Mouse (Mus musculus) heart, postnatal 10 days (tissue): ENCODE data around the gene Kmt2b. TPM values are rescaled to one million over a fixed set of nuclear protein-coding genes. Genes with fewer than 3 reads are reported as not detected.

Experiments
- DNase-seq, 2 experiments: peaks; one replicate each; pipeline ENCODE4 v3.0.0; 2021
- intact Hi-C: fragments of 180-260 bp; cut with DNase I; formaldehyde crosslinking; loops from one replicate; pipeline ENCODE4 v1.15.1; 2025
- total RNA-seq, 2 experiments: library from RNA; stranded (reverse); gene quantifications; 2 replicates each; pipeline ENCODE4 v1.2.3; 2021

Gene Kmt2b
- total RNA-seq, 2 experiments from 2014 or later, result 25.8 to 30.2 TPM

DNA sequence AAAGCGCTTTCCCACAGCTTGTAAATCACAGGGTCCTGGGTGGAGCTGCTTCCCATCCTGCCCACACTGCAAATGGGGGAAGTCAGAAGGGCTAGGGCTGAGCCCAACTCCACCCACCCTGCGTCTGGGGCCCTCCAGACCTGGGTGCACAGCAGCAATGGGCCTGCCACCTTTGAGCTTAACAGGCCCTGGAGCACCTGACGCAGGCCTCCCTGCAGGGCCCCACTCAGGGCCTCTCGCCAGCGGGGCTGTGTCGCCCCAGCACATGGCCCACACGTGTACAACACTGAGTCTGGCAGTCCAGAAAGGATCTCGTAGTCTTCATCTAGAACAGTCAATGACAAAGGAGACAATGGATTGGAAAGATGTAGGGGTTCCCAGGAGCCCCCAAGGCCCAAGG lies 8.6 kb downstream of the Kmt2b start:
- DNase-seq, result no peak
- intact Hi-C loops, result no loop called here

DNA sequence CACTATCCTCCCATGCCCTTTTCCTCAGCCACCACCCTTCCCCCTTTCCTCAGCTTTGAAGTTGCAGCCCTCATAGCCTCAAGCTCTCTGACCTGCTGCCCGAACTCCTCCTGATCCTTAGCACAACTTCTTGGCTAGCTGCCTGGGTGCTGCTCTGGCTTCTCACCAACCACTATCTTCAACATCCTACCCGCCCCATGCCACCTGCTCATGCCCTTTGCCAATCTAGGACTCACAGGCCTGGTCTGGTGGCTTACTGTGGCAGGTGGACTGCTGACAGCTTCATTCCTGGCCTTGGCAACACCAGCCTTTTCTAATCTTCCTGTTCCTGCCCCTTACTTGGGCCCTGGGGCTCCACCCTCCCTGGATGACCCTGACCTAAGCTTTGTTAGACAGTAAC lies 15.6 kb downstream of the Kmt2b start:
- intact Hi-C loops, result no loop called here
- DNase-seq, result peak; percentile 84 to 87

DNA sequence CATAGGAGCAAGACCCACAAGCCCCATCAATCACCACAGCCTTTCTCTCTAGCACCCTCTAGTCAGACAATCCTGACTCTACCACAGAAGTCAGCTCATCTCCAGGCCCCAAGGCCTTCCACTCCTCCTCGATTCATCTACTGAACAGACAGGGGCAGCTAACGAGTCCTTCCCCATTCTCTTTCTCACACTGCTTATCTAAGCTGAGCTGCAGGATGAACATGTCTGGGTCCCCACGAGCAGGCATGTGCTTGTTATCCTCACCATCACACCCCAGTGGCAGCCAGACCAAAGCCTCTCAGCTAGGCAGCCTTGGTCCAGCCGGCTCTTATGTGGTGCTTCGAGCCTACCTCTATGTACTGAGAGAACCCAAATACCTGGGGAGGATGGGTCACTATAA lies 16.1 kb downstream of the Kmt2b start:
- intact Hi-C loops, result no loop called here
- DNase-seq, result no peak

DNA sequence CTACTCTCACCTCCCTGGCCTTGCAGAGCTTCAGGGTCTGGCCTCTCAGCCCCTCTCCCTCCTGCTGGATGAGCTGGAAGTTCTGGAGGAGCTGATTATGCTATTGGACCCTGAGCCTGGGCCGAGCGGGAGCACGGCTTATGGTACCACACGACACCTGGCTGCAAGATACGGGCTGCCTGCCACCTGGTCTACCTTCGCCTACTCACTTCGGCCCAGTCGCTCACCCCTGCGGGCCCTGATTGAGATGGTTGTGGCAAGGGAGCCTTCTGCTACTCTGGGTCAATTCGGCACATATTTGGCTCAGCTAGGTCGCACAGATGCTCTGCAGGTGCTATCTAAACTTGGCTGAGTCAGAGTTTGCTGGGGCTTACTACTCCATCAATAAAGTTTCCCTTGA lies 21.0 kb downstream of the Kmt2b start:
- DNase-seq, result no peak
- intact Hi-C loops, result no loop called here

DNA sequence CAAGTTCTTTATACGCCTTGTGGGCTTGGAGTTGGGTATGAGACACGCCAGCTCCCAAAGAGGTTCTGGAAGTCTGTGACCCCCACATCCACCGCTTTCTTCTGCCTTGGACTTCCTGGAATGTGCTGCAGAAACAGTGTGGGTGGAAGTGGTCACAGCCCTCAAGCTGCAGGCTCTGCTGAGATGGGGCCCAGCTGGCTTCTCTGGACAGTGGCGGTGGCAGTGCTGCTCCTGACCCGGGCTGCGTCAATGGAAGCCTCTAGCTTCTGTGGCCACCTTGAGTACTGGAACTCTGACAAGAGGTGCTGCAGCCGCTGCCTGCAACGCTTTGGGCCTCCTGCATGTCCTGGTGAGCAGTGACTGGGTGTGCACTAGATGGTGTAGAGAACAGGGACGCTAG lies 22.5 kb downstream of the Kmt2b start:
- intact Hi-C loops, result no loop called here
- DNase-seq, result no peak

DNA sequence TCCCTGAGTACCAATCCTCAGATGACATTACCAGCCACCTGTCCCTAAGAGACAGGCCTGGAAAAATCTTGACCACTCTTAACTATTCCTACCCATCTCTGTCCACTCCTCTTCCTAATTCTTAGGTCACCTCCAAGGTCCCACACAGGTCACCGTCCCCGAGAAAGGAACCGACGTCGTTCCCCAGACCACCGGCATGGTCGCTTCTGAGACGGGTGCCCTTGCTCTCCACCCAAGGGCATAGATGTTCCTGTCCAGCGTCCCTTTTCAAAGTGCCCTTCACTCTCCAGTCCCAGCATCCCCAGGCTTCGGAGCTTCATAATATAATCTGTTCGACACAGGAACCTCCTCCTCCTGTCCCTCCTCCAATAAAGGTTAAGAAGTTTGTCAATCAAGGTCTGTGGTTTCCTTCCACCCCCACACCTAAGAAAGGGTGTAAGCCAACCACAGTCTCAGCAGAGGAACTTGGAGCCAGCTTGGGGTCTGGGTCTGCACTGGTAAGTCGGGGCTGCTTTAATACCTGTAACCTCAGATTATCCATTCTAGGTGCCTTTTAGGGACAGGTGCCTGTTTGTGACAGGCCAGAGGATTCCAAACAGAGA lies 23.5 kb downstream of the Kmt2b start, which contains the start of gene Igflr1:
TSS of gene Igflr1 (plus strand) at position 458 of the 602 bp plus-strand sequence.
- DNase-seq, result no peak
- intact Hi-C loops, result loop anchor here (1.0 kb wide), 1 partner anchor 22 kb away; no protein-coding TSS in a partner anchor

DNA sequence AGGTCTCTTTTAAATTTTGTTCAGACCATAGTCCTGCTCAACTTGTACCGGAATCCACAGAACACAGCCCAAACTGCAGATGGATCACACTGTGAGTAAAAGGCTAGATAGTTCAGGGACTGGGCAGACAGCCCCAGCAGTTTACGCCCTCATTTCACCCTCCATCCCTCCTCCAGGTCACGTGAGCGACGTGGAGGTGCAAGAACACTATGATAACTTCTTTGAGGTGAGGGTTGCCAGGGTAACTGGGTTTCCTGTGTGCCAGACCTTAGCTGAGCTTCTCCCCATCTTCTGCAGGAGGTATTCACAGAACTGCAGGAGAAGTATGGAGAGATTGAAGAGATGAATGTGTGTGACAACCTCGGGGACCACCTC lies 24.6 kb downstream of the Kmt2b start:
- intact Hi-C loops, result no loop called here
- DNase-seq, result no peak

DNA sequence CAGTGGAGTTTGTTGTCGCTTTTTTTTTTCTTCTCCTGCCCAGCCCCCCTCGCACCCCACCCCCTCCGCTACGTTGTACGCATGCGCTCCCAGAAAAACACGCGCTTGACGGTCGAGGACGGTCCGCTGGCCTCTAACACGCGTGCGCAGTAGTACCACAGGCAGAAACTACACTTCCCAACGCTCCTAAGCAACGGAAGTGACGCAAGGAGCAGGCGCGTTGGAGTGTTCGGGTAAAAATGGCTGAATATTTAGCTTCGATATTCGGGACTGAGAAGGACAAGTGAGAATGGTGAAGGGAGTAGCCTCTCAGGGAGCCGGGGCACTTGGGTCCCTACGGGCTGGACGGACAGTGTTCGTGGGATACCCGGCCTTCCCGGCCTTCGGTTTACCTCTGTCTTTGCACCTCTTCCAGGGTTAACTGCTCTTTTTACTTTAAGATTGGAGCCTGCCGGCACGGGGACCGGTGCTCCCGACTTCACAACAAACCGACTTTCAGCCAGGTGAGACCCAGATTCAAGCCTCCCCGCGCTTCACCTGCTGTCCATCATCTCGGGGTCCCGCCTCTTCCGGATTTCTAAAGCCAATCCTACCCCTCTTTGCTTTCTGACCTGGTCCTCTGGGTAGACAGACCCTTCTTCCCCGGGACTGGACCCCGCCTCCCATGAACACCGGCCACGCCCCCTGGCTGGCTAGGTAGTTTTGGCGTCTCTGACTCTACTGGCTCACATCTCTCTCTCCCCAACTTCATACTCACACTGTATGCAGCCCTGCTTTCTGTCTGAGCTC lies 25.2 kb downstream of the Kmt2b start, which contains the start of the genes U2af1l4, Gm49396 and Psenen:
TSS of gene U2af1l4 (plus strand) at position 185 of the 789 bp plus-strand sequence.
TSS of gene Gm49396 (plus strand) at position 228 of the 789 bp plus-strand sequence.
TSS of gene Psenen (minus strand) at position 511 of the 789 bp plus-strand sequence.
- intact Hi-C loops, result no loop called here

DNA sequence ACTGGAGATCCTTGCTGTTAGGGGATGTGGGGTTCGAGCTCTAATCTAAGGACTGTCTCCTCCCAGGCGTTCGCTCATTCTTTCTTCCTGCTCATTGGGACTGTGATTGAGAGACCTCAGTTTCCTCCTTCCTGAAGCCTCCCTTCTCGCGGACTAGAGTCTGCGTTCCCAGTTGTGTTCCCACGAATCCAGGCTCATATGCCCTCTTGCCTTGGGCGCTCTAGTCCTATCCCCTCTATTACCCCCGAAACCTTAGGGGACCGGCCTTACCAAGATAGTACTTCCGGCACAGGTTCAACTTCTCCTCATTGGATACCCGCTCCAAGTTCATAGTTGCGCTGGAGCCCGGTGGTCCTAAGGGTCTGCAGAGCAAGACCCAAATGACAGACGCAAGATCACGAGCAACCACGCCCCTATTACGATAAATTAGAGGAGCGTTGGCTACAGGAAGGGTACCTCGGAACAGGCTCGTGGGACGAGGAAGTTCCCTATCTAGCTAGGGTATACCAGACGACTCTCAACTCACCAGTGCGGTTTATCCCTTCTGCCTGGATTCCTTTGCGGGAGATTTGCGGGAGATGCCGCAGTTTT lies 25.9 kb downstream of the Kmt2b start:
- intact Hi-C loops, result no loop called here
- no peak for DNase-seq

More for the DNA sequence above, 25.2 kb downstream of the Kmt2b start, which contains the start of the genes U2af1l4, Gm49396 and Psenen:
- peak; percentile 98 for DNase-seq

DNA sequence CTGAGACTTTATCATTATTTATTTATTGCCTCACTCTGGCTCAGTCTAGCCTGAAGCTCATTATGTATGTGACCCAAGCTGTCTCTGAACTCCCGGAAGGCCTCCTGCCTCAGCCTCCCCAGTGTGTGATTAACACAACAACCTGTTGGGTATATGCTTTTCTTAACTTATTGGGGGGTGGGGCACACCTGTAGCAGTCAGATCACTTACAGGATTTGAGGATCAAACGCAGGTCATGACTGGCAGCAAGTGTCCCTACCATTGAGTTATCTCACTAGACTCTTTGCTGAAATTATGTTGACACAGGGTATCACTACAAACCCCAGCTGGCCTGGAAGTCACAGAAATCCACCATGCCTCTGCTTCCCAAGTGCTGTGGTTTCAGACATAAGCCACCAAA lies 28.2 kb downstream of the Kmt2b start:
- DNase-seq, result no peak
- intact Hi-C loops, result no loop called here

DNA sequence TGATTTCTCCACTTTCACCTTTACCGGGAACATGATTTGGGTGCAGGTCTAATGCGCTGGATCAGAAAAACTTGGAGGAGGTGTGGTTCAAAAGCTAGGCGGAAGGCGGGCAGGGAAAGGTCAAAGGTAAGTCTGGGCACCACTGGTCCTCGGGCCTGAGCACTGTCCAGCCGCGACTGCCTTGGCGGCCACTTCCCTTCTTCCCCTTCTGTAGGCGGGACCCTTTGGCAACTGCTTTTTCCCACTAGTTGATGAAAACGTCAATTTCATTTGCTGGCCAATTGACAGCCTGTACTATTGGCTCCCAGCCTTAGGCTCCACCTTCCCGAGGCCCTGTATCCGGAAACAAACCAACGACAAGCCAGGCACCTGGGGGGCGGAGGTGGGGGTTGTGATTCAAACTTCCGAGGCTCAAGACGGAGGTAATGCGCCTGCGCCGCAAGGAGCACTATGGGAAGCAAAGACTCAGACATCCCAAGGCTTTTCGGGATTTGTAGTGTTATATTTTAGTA lies 29.0 kb downstream of the Kmt2b start, which contains the start of gene Lin37:
TSS of gene Lin37 (minus strand) at position 396 of the 512 bp plus-strand sequence.
- intact Hi-C loops, result no loop called here
- DNase-seq, result peak; percentile 98

DNA sequence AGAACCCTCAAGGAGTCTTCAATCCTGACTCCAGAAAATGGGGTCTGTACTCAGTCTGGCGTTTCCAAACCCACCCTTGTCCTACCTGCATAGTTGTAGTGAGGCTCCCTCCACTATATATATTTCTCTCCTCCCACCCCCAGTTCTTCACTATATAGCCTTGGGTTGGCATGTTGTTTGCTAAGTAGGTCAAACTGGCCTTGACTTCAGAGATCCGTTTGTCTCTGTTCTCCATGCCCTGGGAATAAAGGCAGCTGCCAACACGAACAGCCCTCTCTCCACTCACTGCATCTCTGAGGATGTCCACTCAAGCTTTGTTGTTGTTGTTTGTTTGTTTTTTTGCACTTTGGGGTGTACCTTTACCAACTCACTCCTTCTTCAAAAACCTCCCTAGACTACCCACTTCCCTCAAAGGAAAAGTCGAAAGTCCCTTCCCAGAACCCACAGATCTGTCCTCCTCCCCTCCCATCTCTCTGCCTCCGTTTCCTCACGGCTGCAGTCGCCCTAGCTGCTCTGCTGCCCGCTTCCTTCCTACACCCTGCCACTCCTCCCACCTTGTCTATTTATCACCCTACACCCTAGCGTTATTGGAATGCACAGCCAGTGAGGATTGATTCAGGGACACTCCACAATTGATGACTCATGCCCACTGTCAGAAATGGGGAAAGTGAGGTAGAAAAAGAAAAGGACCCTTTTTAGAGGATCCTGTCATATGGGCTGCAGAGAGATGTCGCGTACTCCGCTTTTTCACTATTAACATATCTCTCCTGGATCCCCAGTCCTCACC lies 29.7 kb downstream of the Kmt2b start:
- intact Hi-C loops, result no loop called here
- no peak for DNase-seq

DNA sequence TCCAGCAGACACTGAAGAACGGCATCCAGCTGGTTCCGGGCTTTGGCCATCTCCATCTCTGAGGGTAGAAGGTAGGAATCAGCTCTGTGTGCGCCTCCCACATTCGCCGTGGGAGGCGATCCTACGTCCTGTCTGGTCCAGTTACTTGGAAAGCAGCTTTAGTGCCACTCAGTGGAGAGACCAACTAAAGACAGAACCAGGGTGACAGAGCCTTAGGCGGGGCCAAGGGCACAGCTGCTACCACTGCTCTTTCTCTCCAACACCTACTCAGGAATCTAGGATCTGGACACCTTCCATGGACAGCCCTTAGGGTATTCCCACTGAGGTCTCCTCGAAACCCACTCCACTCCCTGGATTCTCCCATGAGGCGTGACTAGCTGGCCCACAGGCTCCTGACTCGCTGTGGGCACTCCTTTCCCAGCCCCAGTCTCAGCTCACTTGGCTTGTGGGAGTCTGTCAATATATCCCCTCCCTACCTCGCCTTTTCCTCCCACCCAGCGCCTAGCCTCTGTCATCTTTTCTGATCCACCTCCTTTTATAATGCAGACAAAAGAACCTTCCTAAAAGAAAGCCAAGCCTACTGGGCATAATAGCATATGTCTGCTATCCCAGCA lies 30.5 kb downstream of the Kmt2b start:
- intact Hi-C loops, result no loop called here
- DNase-seq, result peak in 1 of 2 experiments; percentile 41

DNA sequence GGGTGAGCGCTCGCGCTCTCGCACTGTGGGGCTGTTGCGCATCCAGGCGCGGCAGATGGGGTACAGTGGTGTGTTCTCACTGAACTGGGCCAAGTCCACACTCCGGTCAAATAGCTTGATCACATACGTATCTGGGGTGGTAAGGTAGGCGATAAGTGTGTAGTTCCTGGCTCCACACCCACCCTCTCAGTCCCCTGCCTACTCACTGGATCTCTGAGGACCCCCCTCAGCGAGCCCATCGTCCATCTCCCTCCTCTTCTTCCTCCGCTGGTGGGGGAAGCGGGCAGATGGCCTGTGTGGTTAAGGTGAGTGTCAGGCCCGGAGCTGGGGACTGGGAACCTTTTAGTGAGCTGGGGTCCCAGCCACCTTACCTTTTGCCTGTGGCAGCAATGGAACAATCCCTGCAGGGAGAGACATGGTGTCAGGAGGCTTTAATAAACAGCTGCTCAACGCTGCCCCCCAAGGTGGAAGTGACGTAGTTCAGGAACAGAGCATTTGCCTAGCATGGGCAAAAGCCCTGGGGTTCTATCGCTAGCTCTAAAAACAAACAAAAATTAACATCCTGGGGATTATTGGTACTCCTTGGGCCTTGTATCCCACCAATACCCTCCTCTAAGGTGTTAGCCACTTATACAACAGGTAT lies 31.5 kb downstream of the Kmt2b start:
- intact Hi-C loops, result no loop called here

DNA sequence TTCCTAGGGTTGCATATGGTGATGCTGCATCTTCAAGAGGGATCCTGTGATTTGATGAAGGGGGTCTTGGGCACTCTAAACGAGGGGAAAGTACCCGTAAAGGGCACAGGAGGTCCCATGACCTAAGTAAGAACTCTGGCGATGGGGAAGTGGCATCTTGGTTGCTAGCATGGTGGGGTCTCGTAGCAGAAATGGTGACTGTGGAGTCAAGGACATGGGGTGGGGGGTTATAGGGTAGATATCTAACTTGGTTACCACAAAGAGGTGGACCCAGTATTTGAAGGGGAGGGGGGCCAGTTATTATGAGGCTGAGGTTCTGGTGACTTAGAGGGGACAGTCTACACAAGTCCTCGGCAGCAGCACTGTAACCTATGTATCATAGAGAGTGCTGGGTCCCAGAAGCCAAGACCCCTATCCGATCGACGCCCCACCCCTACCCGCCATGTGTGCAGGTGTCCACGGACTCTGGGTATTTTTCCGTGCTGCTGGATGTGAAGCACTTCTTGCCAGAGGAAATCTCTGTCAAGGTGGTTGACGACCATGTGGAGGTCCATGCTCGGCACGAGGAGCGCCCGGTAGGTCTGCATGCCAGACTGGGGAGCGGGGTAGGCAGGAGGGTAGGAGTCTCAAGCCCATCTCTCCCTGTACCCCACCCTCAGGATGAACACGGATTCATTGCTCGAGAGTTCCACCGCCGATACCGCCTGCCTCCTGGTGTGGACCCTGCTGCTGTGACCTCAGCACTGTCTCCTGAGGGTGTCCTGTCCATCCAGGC lies 34.5 kb downstream of the Kmt2b start:
- intact Hi-C loops, result loop anchor here (5.0 kb wide), 1 partner anchor 182 kb away; no protein-coding TSS in a partner anchor
- no peak for DNase-seq

More for the DNA sequence above, 31.5 kb downstream of the Kmt2b start:
- no peak for DNase-seq

DNA sequence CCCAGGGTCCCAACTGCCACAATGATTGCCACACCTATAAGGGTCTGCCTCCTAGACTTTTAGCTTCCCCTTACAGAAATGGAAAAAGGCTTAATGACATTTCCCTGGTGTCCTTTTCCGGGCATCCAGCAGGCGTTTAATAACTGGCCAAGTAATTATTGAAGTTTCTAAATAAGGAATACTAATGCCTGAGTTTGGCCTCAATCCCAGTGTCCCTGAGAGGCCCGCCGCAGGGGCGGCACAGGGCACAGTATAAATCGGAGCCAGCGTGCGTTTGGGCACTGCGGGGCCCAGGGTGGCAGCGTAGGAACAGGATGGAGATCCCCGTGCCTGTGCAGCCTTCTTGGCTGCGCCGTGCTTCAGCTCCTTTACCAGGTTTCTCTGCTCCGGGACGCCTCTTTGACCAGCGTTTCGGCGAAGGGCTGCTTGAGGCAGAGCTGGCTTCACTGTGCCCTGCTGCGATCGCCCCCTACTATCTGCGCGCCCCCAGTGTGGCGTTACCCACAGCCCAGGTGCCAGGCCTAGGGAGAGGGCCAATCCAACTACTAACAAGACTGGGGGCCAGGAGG lies 35.4 kb downstream of the Kmt2b start:
- DNase-seq, result peak; percentile 88
- intact Hi-C loops, result loop anchor here (5.0 kb wide), 1 partner anchor 181 kb away; no protein-coding TSS in a partner anchor

DNA sequence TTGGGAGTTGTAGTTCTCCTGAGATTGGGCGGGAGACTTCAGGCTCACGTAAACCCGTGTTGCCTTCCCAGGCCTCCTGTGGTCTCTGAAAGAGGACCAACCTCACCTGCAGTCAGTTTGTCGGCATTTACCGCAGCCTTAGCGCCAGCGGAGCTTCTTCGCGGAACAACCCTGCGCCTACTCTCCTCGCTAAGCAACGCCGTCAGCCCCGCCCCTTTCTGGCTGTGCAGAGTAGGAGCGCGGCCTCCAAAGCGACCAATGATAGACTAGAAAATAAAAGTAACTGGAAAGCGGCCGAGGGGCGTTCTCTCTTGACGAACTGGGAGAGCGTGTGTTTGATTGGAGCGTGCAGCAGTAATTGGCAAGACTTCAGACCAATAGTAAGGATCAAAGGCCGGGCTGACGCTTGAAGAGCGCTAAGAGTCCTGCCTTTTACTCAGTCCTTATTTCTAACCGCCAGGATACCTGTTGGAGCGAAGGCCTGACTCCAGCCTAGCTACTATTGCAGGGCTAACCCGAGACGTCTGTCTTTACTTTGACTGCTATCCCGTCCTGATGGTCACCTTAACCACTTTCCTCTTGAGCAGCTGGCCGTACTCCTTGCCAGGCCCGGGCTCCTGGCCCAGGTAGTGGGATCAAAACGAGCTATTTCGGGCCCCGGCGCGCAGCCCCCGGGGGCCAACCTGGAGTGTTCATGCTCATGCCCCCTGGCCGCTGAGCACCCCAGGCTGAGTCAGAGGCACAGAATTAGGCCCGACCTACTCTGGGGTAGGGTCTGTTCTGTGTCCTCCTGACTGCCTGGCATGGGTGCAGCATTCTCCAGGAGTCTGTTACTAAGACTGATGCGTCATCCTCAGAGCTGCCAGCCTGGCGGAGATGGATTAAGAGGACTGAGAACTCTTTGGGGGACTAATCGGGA lies 36.2 kb downstream of the Kmt2b start, which contains the start of the genes Hspb6 and Proser3:
TSS of gene Hspb6 (plus strand) at position 77 of the 919 bp plus-strand sequence.
TSS of gene Proser3 (minus strand) at position 198 of the 919 bp plus-strand sequence.
- DNase-seq, result peak; percentile 99
- intact Hi-C loops, result loop anchor here (5.0 kb wide), 1 partner anchor 180 kb away; no protein-coding TSS in a partner anchor
